Mouse (Mus musculus): ENCODE measurements around the gene Slc5a5. TPM values are rescaled to one million over a fixed set of nuclear protein-coding genes. Genes with fewer than 3 reads are reported as not detected.

The Slc5a5 gene
- polyA plus RNA-seq, 1 experiment from 2014 or later: 0.25 TPM

- no peak for ATAC-seq (replicated peaks; ENCODE audit: low FRiP score)
- 51% methylated on average over 15 of the region's 15 CpGs for WGBS
- Histone ChIP-seq H3K27ac (no peak overlapping the region), H3K9ac (no peak overlapping the region), H3K36me3 (no peaks in the 10 kb centered on the region), H3K9me3 (replicated peaks) (no peaks in the 10 kb centered on the region), H3K4me3 (replicated peaks) (no peak overlapping the region), H3K4me2 (no peak overlapping the region), H3K27me3 (0 out of 2 replicates have a peak, but pooled peaks cover 3% of the 10 kb centered on the region), H3K4me1 (peaks cover 2% of the 10 kb centered on the region)
Measured at GRCm38 (mm10) chr8:70846371-70847154, 46.0 kb downstream of the Slc5a5 start.

DNA sequence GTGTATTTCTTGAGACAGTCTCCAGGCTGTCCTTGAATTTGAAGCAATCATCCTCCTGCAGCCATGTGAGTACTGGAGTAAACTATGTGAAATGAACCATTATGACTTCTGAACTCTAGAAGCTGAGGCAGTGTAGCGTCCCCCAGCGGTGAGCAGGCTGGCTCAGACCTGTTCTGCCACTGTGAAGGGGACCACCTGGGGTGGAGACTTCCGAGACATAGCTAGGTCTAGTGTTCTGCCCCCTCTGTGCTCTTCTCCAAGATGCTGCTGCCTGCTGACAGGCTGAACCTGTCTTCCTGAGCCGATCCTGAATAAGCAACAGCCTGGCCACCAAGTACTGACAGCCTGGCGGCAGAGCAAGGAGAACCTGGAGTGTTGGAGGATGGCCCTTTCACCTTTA, 47.4 kb downstream of the Slc5a5 start:
- Histone ChIP-seq H3K4me2 (no peak overlapping the region), H3K9ac (no peak overlapping the region), H3K27me3 (0 out of 2 replicates have a peak, but pooled peaks cover 3% of the 10 kb centered on the region), H3K4me3 (replicated peaks) (no peak overlapping the region), H3K4me1 (peaks cover 16% of the 10 kb centered on the region), H3K9me3 (replicated peaks) (no peaks in the 10 kb centered on the region), H3K27ac (no peak overlapping the region), H3K36me3 (no peaks in the 10 kb centered on the region)
- ATAC-seq (replicated peaks; ENCODE audit: low FRiP score): no peak
- WGBS: 44% methylated on average over 5 of the region's 5 CpGs

DNA sequence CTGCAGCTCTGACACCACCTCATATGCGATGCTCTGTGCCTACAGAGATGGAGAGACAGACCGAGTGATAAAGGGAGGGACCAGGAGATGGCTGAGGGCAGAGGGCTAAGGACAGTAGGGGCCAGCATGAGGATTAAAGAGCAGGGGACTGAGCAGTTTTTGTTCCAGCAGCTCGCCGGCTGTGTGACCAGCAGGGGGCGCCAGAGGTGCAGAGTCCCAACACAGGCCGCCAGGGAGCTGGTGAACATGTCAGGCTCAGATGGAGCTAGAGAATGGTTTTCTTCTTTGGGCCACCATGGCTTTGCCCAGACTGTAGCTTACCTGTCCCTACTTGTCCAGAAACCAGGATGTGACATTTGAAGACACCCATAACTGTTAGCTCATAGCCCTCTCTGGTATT, 48.0 kb downstream of the Slc5a5 start:
- Histone ChIP-seq H3K4me1 (peaks cover 19% of the 10 kb centered on the region), H3K27me3 (0 out of 2 replicates have a peak, but pooled peaks cover 3% of the 10 kb centered on the region), H3K9me3 (replicated peaks) (no peaks in the 10 kb centered on the region), H3K4me3 (replicated peaks) (no peak overlapping the region), H3K9ac (no peak overlapping the region), H3K27ac (no peak overlapping the region), H3K4me2 (no peak overlapping the region), H3K36me3 (no peaks in the 10 kb centered on the region)
- 0% methylated on average over 6 of the region's 6 CpGs for WGBS
- no peak for ATAC-seq (replicated peaks; ENCODE audit: low FRiP score)

- Histone ChIP-seq H3K4me3 (replicated peaks) (no peak overlapping the region), H3K9ac (no peak overlapping the region), H3K9me3 (replicated peaks) (no peaks in the 10 kb centered on the region), H3K4me2 (no peak overlapping the region), H3K27ac (no peak overlapping the region), H3K27me3 (0 out of 2 replicates have a peak, but pooled peaks cover 3% of the 10 kb centered on the region), H3K36me3 (no peaks in the 10 kb centered on the region), H3K4me1 (peaks cover 20% of the 10 kb centered on the region)
- ATAC-seq (replicated peaks; ENCODE audit: low FRiP score): no peak
- WGBS: 87% methylated on average over 8 of the region's 8 CpGs
Measured at GRCm38 (mm10) chr8:70843941-70844340, 48.6 kb downstream of the Slc5a5 start.

GRCm38 (mm10) chr8:70843214-70843773, 49.3 kb downstream of the Slc5a5 start:
- ATAC-seq (replicated peaks; ENCODE audit: low FRiP score): no peak
- no peak overlapping the region for H3K27ac ChIP-seq
- no peak overlapping the region for H3K4me3 ChIP-seq (replicated peaks)
- peaks cover 26% of the 10 kb centered on the region for H3K4me1 ChIP-seq
- H3K9me3 ChIP-seq (replicated peaks): no peaks in the 10 kb centered on the region
- H3K36me3 ChIP-seq: no peaks in the 10 kb centered on the region
- H3K4me2 ChIP-seq: no peak overlapping the region
- no peak overlapping the region for H3K9ac ChIP-seq
- 0 out of 2 replicates have a peak, but pooled peaks cover 3% of the 10 kb centered on the region for H3K27me3 ChIP-seq
- 84% methylated on average over 5 of the region's 5 CpGs for WGBS

- peaks cover 27% of the 10 kb centered on the region for H3K4me1 ChIP-seq
- H3K4me3 ChIP-seq (replicated peaks): no peak overlapping the region
- H3K9ac ChIP-seq: no peak overlapping the region
- H3K27ac ChIP-seq: no peak overlapping the region
- 67% methylated on average over 25 of the region's 25 CpGs for WGBS
- ATAC-seq (replicated peaks; ENCODE audit: low FRiP score): no peak
- no peak overlapping the region for H3K4me2 ChIP-seq
- H3K9me3 ChIP-seq (replicated peaks): no peaks in the 10 kb centered on the region
- 0 out of 2 replicates have a peak, but pooled peaks cover 3% of the 10 kb centered on the region for H3K27me3 ChIP-seq
- no peaks in the 10 kb centered on the region for H3K36me3 ChIP-seq
Measured at GRCm38 (mm10) chr8:70842484-70842883, 50.1 kb downstream of the Slc5a5 start.

DNA sequence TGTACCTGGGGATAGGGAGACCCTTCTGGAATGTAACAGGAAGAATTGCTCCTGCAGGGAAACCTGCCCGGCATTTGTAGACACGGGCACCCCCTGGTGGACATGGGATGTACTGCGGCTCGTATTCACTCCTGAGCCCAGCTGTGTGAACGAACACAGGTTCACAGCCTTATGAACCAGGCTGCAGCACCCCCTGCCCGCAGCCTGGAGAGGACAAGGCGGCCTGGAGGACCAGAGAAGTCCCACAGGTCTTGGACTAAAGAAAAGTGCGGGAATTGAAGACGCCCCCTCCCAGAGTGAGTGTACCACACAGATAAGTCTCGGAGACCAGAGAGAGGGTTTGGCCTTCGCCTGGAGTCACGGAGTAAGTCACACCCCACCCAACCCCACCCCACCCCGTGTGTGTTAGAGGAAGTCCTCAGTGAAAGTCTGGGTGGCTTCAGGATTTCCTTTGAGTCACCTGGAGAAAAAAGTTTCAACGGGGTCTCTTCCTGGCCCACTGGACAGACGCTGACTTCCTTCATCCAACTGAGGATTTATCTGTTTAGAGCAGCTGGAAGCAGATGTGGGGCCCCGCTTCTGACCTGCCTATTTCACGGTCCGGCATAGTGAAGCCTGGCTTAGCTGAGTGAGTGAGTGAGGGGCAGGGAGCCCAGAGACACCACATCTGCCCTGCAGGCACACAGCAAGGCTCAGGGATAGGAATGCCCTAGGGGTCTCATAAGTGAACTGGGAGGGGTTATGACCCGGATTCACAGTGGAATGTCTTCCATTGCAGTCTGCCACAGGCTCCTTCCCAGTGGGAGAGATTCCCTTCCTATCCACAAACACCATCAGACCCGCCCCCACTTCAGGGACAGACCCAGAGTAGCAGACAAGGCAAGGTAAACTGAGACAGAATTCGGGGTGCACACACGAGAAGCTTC, 51.1 kb downstream of the Slc5a5 start:
- no peak overlapping the region for H3K9ac ChIP-seq
- peak overlapping the region; percentile 92 for H3K27ac ChIP-seq
- 32% methylated on average over 22 of the region's 22 CpGs for WGBS
- peaks cover 27% of the 10 kb centered on the region for H3K4me1 ChIP-seq
- no peak overlapping the region for H3K4me3 ChIP-seq (replicated peaks)
- ATAC-seq (replicated peaks; ENCODE audit: low FRiP score): peak; percentile 13
- peak overlapping the region; percentile 34 for H3K4me2 ChIP-seq
- 0 out of 2 replicates have a peak, but pooled peaks cover 3% of the 10 kb centered on the region for H3K27me3 ChIP-seq
- H3K9me3 ChIP-seq (replicated peaks): no peaks in the 10 kb centered on the region
- no peaks in the 10 kb centered on the region for H3K36me3 ChIP-seq

DNA sequence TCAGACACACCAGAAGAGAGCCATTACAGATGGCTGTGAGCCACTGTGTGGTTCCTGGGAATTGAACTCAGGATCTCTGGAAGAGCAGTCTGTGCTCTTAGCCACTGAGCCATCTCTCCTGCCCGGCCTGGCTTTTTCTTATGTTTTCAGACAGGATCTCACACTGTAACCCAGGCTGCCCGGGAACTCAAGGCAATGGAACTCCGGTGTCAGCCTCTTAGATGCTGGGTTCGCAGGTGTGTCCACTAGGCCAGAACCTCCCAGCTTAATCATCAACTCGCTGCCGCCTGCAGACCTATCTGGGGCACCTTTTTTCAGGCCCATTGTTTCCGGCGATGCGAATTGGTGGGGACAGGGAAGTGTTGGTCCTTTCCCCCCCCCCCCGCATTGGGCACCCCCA, 52.0 kb downstream of the Slc5a5 start:
- WGBS: 46% methylated on average over 10 of the region's 10 CpGs
- peaks cover 3% of the 10 kb centered on the region; the same call in 1 of the 2 replicates for H3K36me3 ChIP-seq
- peak overlapping the region; percentile 92 for H3K27ac ChIP-seq
- no peak overlapping the region for H3K4me3 ChIP-seq (replicated peaks)
- H3K4me1 ChIP-seq: peaks cover 27% of the 10 kb centered on the region
- ATAC-seq (replicated peaks; ENCODE audit: low FRiP score): no peak
- no peaks in the 10 kb centered on the region for H3K9me3 ChIP-seq (replicated peaks)
- H3K27me3 ChIP-seq: 0 out of 2 replicates have a peak, but pooled peaks cover 3% of the 10 kb centered on the region
- peak overlapping the region; percentile 34 for H3K4me2 ChIP-seq
- no peak overlapping the region for H3K9ac ChIP-seq

DNA sequence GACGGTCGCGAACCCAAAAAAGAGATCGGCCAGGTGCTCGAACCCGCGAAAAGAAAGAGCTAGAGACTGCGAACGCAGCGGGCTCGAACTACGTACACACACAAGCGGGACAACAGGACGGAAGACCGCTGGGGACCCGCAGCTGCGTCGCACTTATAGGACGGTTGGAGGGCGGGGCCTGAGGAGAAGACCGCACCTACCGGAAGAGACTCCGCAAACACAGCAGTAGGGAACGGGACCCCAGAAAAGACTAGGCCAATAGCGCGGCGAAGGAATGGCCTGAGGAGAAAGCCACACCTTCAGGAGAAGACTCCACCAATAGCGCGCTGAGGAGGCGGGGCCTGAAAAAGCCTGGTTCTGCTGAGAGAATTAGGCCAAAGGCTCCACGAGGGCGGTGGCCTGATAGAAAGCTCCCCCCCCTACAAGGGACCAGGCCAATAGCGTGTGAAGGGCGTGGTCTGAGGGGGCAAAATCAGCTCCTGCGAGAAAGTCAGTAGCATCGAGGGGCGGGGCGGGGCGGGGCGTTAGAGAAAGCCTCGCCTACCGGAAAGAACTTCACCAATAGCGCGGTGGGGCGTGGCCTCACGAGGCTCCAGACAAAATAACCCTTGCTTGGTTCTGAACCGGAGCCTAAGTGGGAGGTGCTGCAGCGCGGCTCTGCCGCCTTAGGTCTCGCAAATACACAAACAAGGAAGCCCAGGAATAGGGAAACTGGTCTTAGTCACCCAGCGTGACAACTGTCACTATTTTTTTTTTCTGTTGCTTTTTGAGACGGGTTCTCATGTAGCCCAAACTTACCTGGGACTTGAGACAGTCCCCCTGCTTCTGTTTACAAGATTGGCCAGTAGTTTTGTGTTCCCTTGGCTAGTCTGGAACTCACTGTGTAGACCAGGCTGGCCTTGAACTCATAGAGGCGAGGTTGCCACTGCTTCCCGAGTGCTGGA, 52.9 kb downstream of the Slc5a5 start, which contains the start of gene Arrdc2:
Arrdc2 (minus strand) TSS at position 313 of the 944 bp plus-strand sequence.
- peaks cover 27% of the 10 kb centered on the region for H3K4me1 ChIP-seq
- H3K9me3 ChIP-seq (replicated peaks): no peaks in the 10 kb centered on the region
- WGBS: 2% methylated on average over 55 of the region's 55 CpGs
- peaks cover 8% of the 10 kb centered on the region; the same call in 1 of the 2 replicates for H3K36me3 ChIP-seq
- peak within 1 kb of the TSS; percentile 88 for H3K4me2 ChIP-seq
- peak within 1 kb of the TSS; percentile 66 for H3K4me3 ChIP-seq (replicated peaks)
- H3K27me3 ChIP-seq: 0 out of 2 replicates have a peak, but pooled peaks cover 3% of the 10 kb centered on the region
- ATAC-seq (replicated peaks; ENCODE audit: low FRiP score): peak; percentile 97
- H3K9ac ChIP-seq: peak within 1 kb of the TSS; percentile 74
- H3K27ac ChIP-seq: peak within 1 kb of the TSS; percentile 92

DNA sequence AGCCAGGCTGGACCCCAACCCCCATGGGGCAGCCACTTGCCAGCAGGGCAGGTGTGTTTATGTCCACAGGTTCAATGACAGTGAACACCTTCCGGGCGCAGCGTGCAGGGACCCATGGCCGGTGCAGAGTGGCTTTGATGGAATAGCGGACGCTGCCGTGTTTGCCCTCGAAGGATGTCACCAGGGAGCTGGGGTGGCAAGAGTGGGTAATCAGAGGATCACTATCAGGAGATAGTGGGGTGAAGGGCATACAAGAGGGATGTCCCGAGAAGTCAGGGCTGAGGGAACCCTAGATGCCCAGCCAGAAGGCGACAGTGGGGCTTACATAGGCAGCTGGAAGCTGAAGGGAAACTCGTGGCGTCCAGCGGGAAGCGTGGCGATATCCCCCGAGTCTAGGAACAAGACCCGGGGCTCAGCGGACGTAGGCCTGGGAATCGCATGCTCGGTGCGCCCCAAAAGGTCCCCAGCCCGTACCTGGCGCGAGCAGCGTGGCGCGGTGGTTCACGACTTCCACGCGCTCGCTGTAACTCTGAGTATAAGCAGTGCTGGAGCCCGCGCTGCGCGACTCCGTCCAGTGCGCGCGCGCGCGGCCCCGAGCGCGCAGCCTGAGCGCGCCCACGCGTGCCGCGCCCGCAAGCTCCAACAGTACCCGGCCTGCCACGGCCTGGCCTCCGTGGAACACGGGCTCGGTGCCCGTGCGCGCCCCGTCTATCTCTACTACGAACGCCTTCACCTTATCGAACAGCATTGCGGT, 53.7 kb downstream of the Slc5a5 start:
- peaks cover 8% of the 10 kb centered on the region; the same call in 1 of the 2 replicates for H3K36me3 ChIP-seq
- 2% methylated on average over 66 of the region's 66 CpGs for WGBS
- peak overlapping the region; percentile 66 for H3K4me3 ChIP-seq (replicated peaks)
- 0 out of 2 replicates have a peak, but pooled peaks cover 3% of the 10 kb centered on the region for H3K27me3 ChIP-seq
- H3K9me3 ChIP-seq (replicated peaks): no peaks in the 10 kb centered on the region
- H3K27ac ChIP-seq: peak overlapping the region; percentile 92
- peaks cover 30% of the 10 kb centered on the region for H3K4me1 ChIP-seq
- H3K9ac ChIP-seq: peak overlapping the region; percentile 74
- H3K4me2 ChIP-seq: peak overlapping the region; percentile 88
- peak; percentile 26 for ATAC-seq (replicated peaks; ENCODE audit: low FRiP score)

Measured in kidney, embryonic 15.5 days (tissue).